Mouse (Mus musculus) hindbrain, embryonic 10.5 days (tissue): ENCODE measurements around the gene Gm43064. TPM values are rescaled to one million over a fixed set of nuclear protein-coding genes. Genes with fewer than 3 reads are reported as not detected.

Experiments used
- DNase-seq: peaks from one replicate; pipeline ENCODE4 v3.0.0-alpha.2; 2017; ENCODE audit warnings: low spot score
- H3K27ac ChIP-seq: fragments of 300-500 bp; sonication (generic); 2 replicates; pipeline ENCODE4 v1.5.1; 2016; ENCODE audit warnings: mild to moderate bottlenecking, moderate library complexity
- H3K27me3 ChIP-seq: fragments of 300-500 bp; sonication (generic); 2 replicates; pipeline ENCODE4 v1.6.1; 2016; ENCODE audit warnings: mild to moderate bottlenecking; ENCODE audit not compliant: poor library complexity, insufficient read depth, severe bottlenecking
- H3K36me3 ChIP-seq: fragments of 300-500 bp; sonication (generic); 2 replicates; pipeline ENCODE4 v1.6.1; 2016; ENCODE audit warnings: mild to moderate bottlenecking, moderate library complexity
- H3K4me1 ChIP-seq: fragments of 300-500 bp; sonication (generic); replicated peaks from 2 replicates; pipeline ENCODE4 v1.6.1; 2016; ENCODE audit warnings: mild to moderate bottlenecking
- H3K4me3 ChIP-seq: fragments of 300-500 bp; sonication (generic); 2 replicates; pipeline ENCODE4 v1.5.1; 2016; ENCODE audit warnings: mild to moderate bottlenecking, moderate library complexity
- H3K9me3 ChIP-seq: fragments of 300-500 bp; sonication (generic); 2 replicates; pipeline ENCODE4 v1.6.1; 2016; ENCODE audit warnings: mild to moderate bottlenecking, moderate library complexity
- WGBS: fragments of 180-500 bp; shearing (Covaris S2); methylation state at CpG from one replicate; pipeline ENCODE4 v1.1.7; 2016; 5-methylcytosine and 5-hydroxymethylcytosine counted together
- polyA plus RNA-seq: library from polyadenylated mRNA; unstranded; fragments of >200 nt; fragmentation: Nextera tagmentation; extraction: Ambion mirVana; gene quantifications from 2 replicates; pipeline ENCODE4 v1.2.1, GENCODE M21; 2016

Gene Gm43064
- polyA plus RNA-seq: 0.10 and 0.27 TPM in 2 replicates

DNA sequence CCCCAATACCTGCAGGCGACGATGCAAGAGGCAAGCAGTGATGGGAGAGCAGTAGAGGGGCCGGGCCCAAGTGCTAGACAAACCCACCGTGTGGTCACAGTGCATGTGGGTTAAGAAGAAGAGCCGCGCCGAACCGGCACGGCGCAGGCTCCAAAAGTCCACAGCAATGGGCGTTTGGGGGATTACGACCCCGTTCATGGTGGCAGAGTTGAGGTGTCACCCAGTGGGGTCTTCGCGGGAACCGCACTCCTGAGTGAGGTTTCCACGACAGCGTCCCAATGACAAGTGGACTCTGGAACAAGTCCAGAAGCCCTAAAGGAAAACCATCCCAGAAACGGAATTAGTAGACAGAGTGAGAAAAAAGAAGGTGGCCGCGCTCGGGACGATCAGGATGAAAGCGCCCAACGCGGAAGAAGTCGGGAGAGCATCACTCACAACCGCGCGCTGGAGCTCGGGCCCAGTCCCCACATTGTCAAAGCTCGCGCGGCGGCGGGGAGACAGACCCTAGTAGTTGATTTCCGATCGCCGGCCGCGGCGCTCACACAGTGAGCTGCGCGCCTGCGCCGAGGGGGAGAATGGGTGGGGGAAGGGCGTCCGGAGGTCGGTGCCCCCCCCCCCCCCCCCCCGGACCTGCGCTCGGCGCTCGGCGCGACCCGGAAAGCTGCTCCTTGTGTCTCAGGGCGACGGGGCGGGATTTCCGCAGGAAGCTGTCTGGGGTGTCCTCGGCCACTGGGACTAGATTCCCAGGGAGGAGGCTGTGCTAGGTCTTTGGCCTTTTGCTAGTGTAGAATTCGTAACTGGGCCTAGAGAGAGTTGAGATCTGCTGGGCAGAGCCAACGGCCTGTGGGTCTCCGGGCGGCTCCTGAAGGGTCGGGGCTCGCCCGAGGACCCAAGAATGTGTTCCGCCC is at the start of gene Gm43064, which contains the start of the genes Dclre1b and Ap4b1:
Gm43064 (plus strand) TSS at position 683 of the 908 bp plus-strand sequence.
Dclre1b (minus strand) TSS at position 554 of the 908 bp plus-strand sequence.
Ap4b1 (plus strand) TSS at position 630 of the 908 bp plus-strand sequence.
- H3K36me3 ChIP-seq: peaks cover 38% of the 10 kb centered on the region
- peaks cover 20% of the 10 kb centered on the region for H3K4me1 ChIP-seq
- no peaks in the 10 kb centered on the region for H3K9me3 ChIP-seq
- H3K27me3 ChIP-seq: no peaks in the 10 kb centered on the region
- H3K4me3 ChIP-seq: peak within 1 kb of the TSS; percentile 81
- peak within 1 kb of the TSS; percentile 94 for H3K27ac ChIP-seq
- DNase-seq: peak; percentile 95
- under 1% methylated on average over 61 of the region's 70 CpGs for WGBS

DNA sequence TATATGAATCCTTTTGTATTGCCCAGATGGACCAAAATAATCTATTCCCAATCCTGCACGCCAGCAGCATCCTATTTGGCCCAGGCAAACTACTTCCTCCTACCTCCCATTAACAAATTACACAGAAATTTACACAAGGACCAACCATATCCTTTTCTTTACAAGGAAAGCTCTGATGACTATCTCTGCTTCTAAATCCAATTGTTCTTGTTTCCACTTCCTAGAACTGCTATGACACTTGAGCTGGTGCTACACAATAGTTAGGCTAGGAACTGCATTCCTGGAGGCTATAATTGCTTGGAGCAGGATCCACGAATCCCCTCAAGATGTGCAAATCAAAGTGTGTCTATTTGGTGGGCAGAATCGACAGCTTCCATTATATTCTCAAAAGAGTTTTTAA is 42.6 kb upstream of the Gm43064 start:
- no peaks in the 10 kb centered on the region for H3K27me3 ChIP-seq
- H3K4me1 ChIP-seq: no peaks in the 10 kb centered on the region
- no peak overlapping the region for H3K4me3 ChIP-seq
- WGBS: 77% methylated on average over 3 of the region's 3 CpGs
- H3K36me3 ChIP-seq: peaks cover 54% of the 10 kb centered on the region
- H3K9me3 ChIP-seq: no peaks in the 10 kb centered on the region
- no peak for DNase-seq
- H3K27ac ChIP-seq: no peak overlapping the region

DNA sequence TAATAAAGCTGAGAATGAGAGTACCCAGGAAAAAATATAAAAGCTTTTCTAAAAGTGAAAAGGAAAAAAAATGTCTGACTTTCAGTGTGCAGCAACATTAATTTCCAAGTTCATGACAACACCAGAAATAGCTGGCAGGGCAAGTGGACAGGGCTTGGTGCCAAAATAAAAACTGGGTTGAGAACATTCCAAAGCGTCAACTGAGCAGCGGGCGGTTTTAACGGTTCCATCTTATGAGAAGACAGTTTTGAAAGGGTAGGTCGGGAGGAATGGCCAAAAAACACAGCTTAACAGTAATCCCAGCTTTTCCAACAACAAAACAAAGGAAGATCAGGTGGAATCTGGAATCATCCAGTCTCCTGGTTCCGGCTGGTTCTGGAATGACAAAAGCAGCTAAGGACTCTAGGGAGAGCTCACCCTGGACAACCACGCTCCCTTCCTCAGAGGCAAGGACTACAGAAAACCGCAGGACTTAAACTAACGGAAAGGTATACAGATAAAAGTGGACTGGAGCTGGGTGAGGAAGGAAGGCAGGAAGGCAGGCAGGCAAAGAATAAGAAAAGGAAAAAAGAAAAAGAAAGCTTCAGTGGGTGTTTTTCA is 37.7 kb upstream of the Gm43064 start:
- H3K4me3 ChIP-seq: no peak overlapping the region
- H3K4me1 ChIP-seq: no peaks in the 10 kb centered on the region
- no peak overlapping the region for H3K27ac ChIP-seq
- H3K36me3 ChIP-seq: peaks cover 50% of the 10 kb centered on the region
- H3K9me3 ChIP-seq: no peaks in the 10 kb centered on the region
- 91% methylated on average over 9 of the region's 9 CpGs for WGBS
- H3K27me3 ChIP-seq: no peaks in the 10 kb centered on the region
- DNase-seq: no peak

DNA sequence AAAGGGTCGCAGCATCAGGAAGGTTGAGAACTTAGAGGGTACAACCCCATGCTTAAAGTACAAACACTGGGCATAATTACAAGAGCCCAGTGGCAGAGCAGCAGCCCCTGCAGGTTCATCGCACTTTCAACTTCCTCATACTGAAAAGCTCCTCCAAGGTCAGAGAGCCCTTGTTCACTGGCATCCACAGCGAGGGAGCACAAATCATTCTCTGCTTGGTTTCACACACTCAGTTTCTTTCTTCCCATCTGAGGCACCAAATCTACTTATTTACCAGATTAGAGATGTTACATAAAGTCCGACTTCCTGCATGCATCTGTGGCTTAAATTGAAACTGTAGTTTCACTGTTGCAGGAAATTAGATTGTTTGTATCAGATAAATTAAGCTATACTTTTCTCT is 36.5 kb upstream of the Gm43064 start:
- H3K4me1 ChIP-seq: no peaks in the 10 kb centered on the region
- no peak overlapping the region for H3K4me3 ChIP-seq
- 93% methylated on average over 4 of the region's 4 CpGs for WGBS
- DNase-seq: no peak
- H3K27ac ChIP-seq: no peak overlapping the region
- H3K27me3 ChIP-seq: no peaks in the 10 kb centered on the region
- peaks cover 62% of the 10 kb centered on the region for H3K36me3 ChIP-seq
- no peaks in the 10 kb centered on the region for H3K9me3 ChIP-seq

DNA sequence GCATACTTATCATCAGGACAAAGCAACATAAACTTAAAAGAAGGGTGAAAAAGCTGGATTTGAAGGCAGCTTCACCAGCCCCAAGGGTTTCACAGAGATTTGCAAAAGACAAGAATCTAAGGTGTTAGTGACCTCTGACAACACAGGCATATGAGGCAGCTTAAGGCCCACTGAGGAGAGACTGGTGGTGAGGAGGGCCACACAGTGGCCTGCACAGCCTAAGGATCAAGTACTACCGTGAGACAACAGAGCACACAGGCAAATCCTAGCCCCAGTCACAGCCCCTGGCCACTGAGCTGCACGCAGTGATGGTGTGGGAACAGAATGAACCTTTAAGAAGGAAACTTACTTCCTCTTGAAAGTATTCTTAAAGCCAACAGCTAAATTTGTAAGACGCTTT is 35.9 kb upstream of the Gm43064 start:
- H3K27me3 ChIP-seq: no peaks in the 10 kb centered on the region
- DNase-seq: no peak
- 89% methylated on average over 3 of the region's 3 CpGs for WGBS
- no peaks in the 10 kb centered on the region for H3K4me1 ChIP-seq
- H3K4me3 ChIP-seq: no peak overlapping the region
- no peaks in the 10 kb centered on the region for H3K9me3 ChIP-seq
- peaks cover 62% of the 10 kb centered on the region for H3K36me3 ChIP-seq
- no peak overlapping the region for H3K27ac ChIP-seq

DNA sequence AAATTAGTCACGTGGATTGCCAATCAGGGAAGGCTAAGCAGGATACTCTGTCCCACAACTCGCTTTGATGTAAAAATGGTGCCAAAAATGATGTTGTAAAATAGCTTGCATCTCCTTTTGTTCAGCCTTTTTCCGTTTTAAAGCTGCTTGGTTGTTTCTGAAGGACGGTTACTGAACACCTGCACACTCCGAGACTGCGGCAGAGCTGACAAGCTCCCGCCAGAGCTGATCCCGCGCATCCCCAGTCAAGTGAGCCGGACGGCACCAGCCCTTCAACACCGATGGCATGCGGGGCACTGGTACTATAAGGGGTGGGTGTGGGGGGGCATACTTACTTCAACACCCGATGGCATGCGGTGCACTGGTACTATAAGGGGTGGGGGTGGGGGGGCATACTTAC is 35.4 kb upstream of the Gm43064 start:
- Histone ChIP-seq H3K9me3 (no peaks in the 10 kb centered on the region), H3K27me3 (no peaks in the 10 kb centered on the region), H3K4me1 (no peaks in the 10 kb centered on the region), H3K27ac (no peak overlapping the region), H3K36me3 (peaks cover 57% of the 10 kb centered on the region), H3K4me3 (no peak overlapping the region)
- DNase-seq: no peak
- WGBS: 93% methylated on average over 15 of the region's 15 CpGs

DNA sequence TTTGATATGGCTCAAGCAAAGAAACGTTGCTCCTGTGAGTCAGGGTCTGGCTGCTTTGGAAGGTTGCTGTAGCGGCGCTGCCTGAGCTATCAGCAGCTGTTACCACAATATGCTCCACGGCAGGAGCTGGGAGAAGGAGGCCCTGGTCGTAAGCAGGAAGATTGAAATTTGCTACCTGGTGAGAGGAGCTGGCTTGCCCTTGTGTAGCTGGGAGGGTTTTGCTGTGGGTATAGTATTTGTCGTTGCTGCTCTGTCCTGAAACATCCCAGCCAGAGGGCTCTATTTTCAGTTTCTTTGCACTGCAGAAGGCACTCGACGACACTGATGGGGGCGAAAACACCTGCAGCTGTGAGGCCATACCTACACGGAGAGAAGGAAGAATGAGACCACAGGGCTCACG is 31.4 kb upstream of the Gm43064 start:
- H3K27ac ChIP-seq: no peak overlapping the region
- H3K4me3 ChIP-seq: no peak overlapping the region
- H3K4me1 ChIP-seq: no peaks in the 10 kb centered on the region
- DNase-seq: no peak
- H3K36me3 ChIP-seq: peaks cover 37% of the 10 kb centered on the region
- H3K9me3 ChIP-seq: no peaks in the 10 kb centered on the region
- 93% methylated on average over 11 of the region's 11 CpGs for WGBS
- no peaks in the 10 kb centered on the region for H3K27me3 ChIP-seq

DNA sequence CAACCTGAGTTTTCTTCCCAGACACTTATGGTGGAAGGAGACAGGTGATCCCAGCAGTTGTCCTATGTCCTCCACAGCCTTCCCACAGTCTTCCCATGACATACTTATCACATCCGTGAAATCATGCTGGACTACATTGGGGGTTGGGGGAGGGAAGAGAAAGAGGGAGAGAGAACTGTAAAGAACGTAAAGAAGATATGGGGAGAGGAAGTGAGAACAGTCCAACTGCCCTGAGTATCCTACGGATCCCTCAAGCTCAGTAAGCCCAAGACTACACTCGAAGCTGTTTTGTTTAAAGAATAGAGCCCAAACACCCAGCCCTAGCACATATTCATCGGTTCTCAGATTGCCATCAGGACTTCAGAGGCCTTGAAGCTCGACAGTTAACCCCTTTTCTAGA is 30.7 kb upstream of the Gm43064 start:
- Histone ChIP-seq H3K9me3 (no peaks in the 10 kb centered on the region), H3K36me3 (peaks cover 31% of the 10 kb centered on the region), H3K27me3 (no peaks in the 10 kb centered on the region), H3K4me3 (no peak overlapping the region), H3K27ac (no peak overlapping the region), H3K4me1 (no peaks in the 10 kb centered on the region)
- DNase-seq: no peak
- 92% methylated on average over 6 of the region's 6 CpGs for WGBS

DNA sequence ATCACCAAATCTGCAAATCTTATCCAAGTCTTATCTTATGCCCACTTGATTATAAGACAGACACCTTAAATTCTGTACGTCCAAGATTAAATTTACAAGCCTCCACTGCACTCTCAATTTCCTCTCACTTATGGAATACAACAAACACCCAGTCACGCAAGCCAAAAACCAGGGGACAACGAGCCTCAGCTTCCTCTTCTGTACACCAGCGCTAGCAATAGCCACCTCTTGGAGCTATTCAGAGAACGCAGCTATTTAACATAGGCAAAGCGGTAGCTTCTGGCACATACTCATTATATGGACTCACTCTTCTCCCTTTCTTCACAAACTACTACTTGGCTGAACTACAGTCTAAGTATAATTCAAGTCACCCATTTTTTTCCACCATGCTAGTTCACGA is 30.2 kb upstream of the Gm43064 start:
- Histone ChIP-seq H3K36me3 (peaks cover 26% of the 10 kb centered on the region), H3K27me3 (no peaks in the 10 kb centered on the region)
- 90% methylated on average over 7 of the region's 7 CpGs for whole genome bisulfite sequencing

DNA sequence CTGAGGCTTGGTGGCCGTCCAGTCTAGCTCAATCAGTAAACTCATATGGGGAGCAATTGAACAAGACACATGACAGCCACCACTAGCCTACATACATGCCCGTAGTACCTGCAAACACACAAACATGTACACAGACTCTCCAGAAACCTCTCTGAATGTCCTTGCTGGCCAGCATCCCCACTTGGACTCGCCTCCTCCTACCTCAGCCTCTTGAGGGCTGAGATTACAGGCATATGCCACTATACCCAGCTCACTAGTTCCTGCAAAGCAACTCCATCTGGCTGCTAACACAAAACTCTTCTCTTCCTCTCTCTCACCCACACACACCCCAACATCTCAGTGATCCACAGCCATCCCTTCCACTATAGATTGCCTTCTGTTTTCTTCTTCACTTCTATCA is 29.1 kb upstream of the Gm43064 start:
- H3K36me3 ChIP-seq: peaks cover 24% of the 10 kb centered on the region
- no peaks in the 10 kb centered on the region for H3K4me1 ChIP-seq
- DNase-seq: no peak
- H3K27me3 ChIP-seq: no peaks in the 10 kb centered on the region
- H3K4me3 ChIP-seq: no peak overlapping the region
- no peak overlapping the region for H3K27ac ChIP-seq
- WGBS: 88% methylated on average over 3 of the region's 3 CpGs
- H3K9me3 ChIP-seq: no peaks in the 10 kb centered on the region

More for the DNA sequence above, 30.2 kb upstream of the Gm43064 start:
- Histone ChIP-seq H3K4me3 (no peak overlapping the region), H3K9me3 (no peaks in the 10 kb centered on the region), H3K4me1 (no peaks in the 10 kb centered on the region), H3K27ac (no peak overlapping the region)
- DNase-seq: no peak

DNA sequence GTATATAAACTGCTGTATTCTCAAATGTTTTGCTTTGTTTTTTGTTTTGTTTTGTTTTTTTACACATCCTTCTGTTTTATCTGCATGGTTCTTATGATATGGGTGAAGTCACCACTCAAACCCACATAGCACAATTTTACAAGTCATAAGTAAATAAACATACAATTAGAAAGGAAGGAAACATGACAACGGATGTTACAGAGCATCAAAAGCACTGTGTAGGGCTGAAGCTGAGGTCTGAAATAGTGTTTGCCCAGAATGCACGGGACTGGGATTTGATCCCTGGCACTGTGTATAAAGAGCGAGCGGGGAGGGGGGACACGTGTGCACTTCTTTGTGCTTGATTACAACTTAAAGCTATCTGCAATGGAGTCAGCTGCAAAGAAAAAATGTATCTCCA is 28.6 kb upstream of the Gm43064 start:
- no peak overlapping the region for H3K4me3 ChIP-seq
- WGBS: 85% methylated on average over 5 of the region's 5 CpGs
- H3K36me3 ChIP-seq: peaks cover 19% of the 10 kb centered on the region
- H3K27me3 ChIP-seq: no peaks in the 10 kb centered on the region
- no peak overlapping the region for H3K27ac ChIP-seq
- no peaks in the 10 kb centered on the region for H3K9me3 ChIP-seq
- no peak for DNase-seq
- H3K4me1 ChIP-seq: no peaks in the 10 kb centered on the region

DNA sequence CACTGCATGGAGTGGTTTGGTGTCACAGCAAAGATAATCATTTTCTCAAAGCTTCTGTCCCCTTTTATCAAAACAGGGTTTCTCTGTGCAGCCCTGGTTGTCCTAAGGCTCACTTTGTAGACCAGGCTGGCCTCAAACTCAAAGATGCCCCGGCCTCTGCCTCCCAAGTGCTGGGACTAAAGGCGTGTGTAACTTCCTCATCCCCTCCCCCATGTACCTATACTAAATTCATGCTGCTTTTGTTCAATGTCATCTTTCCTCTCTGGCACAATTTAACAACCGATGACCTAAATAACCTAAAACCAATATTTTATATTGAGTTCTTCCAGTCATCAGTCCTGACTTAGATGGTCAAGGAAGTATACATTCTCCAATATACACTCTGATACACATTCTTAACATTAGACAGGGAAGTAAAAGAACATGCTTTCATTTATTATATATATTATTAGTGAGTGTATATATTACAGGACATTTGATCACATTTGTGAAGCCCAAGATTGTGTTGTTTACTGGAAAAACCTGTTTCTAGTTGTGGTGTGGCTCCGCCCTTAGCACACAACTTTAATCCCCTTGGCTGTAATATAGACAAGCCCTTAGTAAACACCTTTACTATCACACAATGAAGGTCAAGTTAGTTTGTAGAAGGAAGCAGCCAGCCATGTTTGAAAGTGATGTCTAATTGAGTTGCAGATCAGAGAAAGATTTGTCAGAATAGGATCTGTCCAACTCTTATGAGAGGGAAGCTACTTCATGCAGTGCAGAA is 26.3 kb upstream of the Gm43064 start:
- Histone ChIP-seq H3K27ac (no peak overlapping the region), H3K9me3 (no peaks in the 10 kb centered on the region), H3K4me1 (no peaks in the 10 kb centered on the region), H3K27me3 (no peaks in the 10 kb centered on the region), H3K36me3 (peaks cover 3% of the 10 kb centered on the region), H3K4me3 (no peak overlapping the region)
- DNase-seq: no peak
- 87% methylated on average over 4 of the region's 4 CpGs for whole genome bisulfite sequencing
